Mouse (Mus musculus) cortical plate, adult 2 months (tissue): Measurements from ENCODE around the gene Prkce. TPM values are rescaled to one million over a fixed set of nuclear protein-coding genes. Genes with fewer than 3 reads are reported as not detected.

ENCODE experiments used
- H3K27ac ChIP-seq: fragments of 200-500 bp; 2 replicates; pipeline ENCODE4 v1.5.1; 2012; ENCODE audit warnings: low read length, control low read depth, inconsistent platforms; ENCODE audit not compliant: insufficient read depth
- H3K4me1 ChIP-seq: fragments of 200-500 bp; 2 replicates; pipeline ENCODE4 v1.6.1; 2011; ENCODE audit warnings: low read length; ENCODE audit not compliant: control insufficient read depth, insufficient read depth
- H3K4me3 ChIP-seq: fragments of 200-500 bp; 2 replicates; pipeline ENCODE4 v1.5.1; 2011; ENCODE audit warnings: mild to moderate bottlenecking, low read length, control low read depth; ENCODE audit not compliant: insufficient read depth
- CTCF ChIP-seq: fragments of 200-500 bp; IDR thresholded peaks from 2 replicates; pipeline ENCODE4 v1.5.1; 2011; ENCODE audit warnings: mild to moderate bottlenecking, control low read depth, low read length; ENCODE audit not compliant: insufficient read depth; ENCODE audit errors: extremely low read depth
- POLR2A ChIP-seq: fragments of 200-500 bp; IDR thresholded peaks from 2 replicates; pipeline ENCODE4 v1.6.1; 2011; ENCODE audit warnings: mild to moderate bottlenecking, low read length, control low read depth; ENCODE audit not compliant: insufficient read depth; ENCODE audit errors: extremely low read depth
- polyA plus RNA-seq: library from polyadenylated mRNA; depleted of rRNA; stranded (reverse); fragments of >200 nt; gene quantifications from 2 replicates; pipeline ENCODE4 v1.2.3, GENCODE M21; 2012

Prkce gene
- polyA plus RNA-seq, 1 experiment = 83.7 TPM

DNA sequence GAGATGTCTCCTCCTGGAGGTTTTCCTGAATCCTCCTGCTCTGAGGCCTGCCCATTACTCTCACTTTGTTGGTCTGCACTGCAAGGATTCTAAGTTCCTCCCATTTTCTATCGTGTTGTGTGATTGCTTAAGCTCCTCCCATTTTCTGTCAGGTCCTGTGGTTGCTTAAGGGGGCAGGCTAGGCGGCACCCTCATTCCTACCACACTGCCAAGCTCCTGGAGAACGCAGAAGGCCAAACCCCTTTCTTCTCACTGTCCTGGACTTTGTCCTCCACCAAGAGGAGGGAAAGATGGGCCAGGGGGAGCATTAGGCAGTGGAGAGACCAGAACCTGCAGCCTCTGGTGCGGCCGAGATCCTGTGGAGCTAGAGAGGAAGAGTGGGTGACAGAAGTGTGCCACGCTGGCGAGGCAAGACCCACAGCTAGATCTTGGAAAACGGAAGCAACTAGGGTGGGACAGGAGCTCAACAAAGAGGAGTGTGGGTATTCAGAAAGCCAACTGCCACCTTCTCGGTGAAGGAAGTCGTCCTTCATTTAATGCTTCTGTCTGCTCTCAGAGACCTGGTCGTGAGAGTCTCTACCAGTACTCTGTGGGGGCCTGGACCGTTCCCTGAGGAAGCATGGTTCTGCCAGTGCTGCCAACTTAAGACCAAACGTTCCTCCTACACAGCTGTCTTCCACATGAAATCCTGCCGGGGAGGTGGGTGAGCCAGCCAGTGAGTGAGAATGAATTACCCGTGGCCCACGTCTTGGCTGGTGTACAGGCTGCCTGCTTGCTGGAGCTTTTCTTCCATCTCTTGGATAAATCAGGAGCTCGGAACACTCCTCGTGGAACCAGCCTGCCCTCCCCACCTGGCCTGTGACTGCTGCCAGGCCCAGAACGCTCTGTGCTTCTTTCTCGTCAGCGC, 82.2 kb downstream of the Prkce start:
- Histone ChIP-seq H3K4me3 (no peak overlapping the region), H3K27ac (peak overlapping the region; percentile 55; the same call in 1 of the 2 replicates), H3K4me1 (peaks cover 12% of the 10 kb centered on the region)
- TF ChIP-seq POLR2A = no peak
- TF ChIP-seq CTCF = no peak

DNA sequence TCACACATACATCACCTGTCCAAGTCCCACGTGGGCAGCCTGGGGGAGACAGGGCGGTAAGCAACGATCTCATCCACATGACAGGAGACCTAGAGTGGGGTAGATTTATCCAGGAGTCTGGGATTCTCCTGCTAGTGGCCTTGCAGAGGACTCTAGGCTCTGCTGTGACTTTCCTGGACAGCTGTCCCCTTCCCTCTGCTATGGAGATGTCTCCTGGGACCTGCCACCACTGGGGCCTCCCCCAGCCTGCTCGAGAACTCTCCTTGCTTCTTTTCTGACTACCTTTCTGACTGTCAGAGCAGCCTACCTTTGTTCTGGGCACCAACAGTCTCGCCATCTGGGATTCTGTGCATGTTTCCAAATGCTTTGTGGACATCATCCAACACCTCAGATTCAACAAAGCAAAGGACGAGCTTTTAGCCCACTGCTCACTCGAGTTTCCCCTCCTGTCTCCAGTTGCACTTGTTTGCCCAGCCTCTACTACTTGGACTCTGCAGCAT, 82.9 kb downstream of the Prkce start:
- Histone ChIP-seq H3K4me1 (peaks cover 12% of the 10 kb centered on the region), H3K4me3 (no peak overlapping the region), H3K27ac (peak overlapping the region; percentile 55)
- TF ChIP-seq POLR2A (no peak), CTCF (no peak)

DNA sequence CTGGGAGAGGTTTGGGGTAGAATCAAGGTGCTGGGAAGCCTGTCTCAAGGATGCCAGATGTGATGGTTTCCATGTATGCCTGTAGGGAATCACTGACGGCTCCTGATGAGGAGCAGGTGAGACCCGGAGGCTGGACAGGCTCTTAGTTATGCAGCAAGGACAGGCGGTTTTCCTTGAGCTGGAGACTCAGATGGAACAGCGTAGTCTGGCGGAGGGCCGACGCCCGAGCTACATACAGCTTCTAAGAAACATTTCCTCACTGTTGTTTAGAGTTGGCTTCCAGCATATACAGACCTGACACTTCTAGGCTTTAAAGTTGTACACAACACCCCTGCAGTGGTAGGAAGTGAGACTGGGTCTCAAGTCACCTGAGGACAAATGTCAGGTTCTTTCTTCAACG, 86.3 kb downstream of the Prkce start:
- H3K27ac ChIP-seq = no peak overlapping the region
- no peak for TF ChIP-seq CTCF
- TF ChIP-seq POLR2A = no peak
- H3K4me3 ChIP-seq = no peak overlapping the region
- peaks cover 10% of the 10 kb centered on the region for H3K4me1 ChIP-seq

DNA sequence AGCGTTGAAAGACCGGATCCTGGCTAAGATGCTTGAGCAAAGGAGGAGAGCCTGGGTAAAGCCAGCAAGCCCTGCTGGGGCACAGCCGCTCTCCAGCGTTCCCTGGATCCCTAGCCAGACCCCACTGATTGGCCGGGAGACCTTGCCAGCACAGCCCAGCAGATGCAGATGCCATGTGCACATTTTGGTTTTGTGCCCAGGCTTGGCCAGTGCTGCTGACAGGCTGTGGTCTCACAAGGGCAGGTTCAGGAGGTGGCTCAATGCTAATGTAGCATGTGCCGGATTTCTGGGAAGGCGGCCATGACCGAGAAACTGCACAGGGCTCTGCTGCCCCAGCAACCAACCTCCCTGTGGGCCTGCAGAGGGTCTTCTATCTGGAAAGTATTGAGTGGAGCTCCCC, 86.7 kb downstream of the Prkce start:
- Histone ChIP-seq H3K27ac (no peak overlapping the region), H3K4me3 (no peak overlapping the region), H3K4me1 (peaks cover 10% of the 10 kb centered on the region)
- TF ChIP-seq POLR2A (no peak), CTCF (no peak)

DNA sequence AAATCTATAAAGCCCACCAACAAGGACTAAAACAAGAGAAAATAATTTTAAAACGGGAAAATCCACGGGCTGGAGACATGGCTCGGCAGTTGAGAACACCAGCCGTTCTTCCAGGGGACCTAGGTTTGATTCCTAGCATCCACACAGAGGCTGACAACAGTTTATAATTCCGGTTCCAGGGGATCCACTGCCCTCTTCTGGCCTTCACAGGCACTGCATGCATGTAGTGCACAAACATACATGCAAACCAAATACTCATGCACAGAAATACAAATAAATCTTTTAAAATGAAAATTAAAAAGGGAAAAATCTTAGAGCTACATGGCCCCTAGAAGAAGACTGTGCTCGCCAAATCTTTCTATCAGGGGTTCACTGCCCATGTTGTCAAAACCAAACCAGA, 87.4 kb downstream of the Prkce start:
- H3K27ac ChIP-seq = no peak overlapping the region
- TF ChIP-seq POLR2A = no peak
- peak; percentile 20; the same call in 1 of the 2 replicates for TF ChIP-seq CTCF

DNA sequence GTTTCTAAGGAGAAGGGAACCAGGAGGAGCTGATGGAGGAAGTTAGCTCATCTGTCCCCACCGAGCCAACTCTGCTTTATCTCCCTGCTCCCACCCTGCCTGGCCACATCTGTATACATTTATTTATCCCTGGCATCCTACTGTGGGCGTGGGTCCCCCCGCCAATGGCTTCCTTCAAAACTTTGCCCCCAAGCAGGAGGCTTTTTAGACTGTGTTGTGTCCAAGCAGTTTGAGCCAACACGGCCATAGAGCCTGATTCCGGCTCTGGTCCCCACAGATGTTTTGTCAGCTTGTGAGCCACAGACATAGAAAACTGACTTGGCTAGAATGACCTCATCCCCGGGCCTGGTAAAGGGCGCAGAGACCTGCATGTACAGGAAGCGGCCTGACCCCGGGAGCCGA, 89.1 kb downstream of the Prkce start:
- no peak for TF ChIP-seq CTCF
- TF ChIP-seq POLR2A = no peak
- H3K4me3 ChIP-seq = no peak overlapping the region
- H3K27ac ChIP-seq = no peak overlapping the region
- H3K4me1 ChIP-seq = 0 out of 2 replicates have a peak, but pooled peaks cover 7% of the 10 kb centered on the region

More for the DNA sequence above, 87.4 kb downstream of the Prkce start:
- peaks cover 5% of the 10 kb centered on the region; the same call in 1 of the 2 replicates for H3K4me1 ChIP-seq
- no peak overlapping the region for H3K4me3 ChIP-seq

DNA sequence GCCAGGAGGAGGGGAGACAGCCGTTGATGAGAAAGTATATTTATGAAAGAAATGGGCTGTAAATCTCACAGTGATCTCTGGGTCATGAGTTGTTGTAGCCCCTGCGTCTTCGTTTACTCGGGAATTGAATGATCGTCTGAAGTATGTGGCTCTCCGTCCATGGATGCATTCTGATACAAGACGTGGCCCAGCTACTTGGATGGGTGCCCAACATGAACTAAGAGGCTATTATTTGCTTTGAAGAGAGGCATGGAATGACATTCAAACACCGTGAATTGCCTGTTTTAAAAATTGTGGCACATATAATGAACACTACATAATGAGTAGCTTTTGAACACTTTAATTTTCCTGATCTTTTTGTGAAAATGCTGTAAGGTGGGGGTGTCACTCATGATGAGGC, 93.5 kb downstream of the Prkce start:
- peaks cover 13% of the 10 kb centered on the region; the same call in 1 of the 2 replicates for H3K4me1 ChIP-seq
- no peak overlapping the region for H3K27ac ChIP-seq
- H3K4me3 ChIP-seq = no peak overlapping the region
- TF ChIP-seq POLR2A = no peak
- TF ChIP-seq CTCF = no peak

DNA sequence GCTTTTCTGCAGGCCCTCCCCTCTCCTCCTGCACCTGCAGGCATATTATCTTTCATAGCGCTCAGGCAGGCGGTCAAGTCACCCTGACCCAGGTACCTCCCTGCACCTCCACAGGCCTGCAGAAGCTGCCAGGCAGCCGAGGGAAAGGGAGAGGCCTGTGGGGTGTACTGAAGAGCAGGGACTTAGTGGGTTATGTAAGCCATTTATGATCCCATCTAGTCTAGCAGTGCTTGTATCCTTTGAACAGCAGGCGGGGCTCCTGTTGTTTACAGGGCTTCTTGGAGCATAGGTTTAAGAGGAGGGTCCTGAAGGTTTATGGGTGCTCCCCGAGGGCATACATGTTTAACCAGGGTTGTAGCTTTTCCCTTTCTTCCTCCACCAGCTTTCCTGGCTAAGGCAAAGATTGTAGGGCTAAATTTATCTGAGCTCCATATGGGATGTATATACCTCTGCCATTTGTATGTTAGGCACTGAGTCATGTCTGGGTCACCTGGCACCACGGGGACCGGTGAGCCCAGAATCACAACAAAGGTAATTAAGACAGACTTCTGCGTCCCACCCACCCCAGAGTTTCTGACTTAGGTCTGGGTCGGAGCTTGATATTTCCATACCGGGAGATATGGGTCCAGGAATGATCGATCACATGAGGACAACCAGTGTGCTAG, 96.5 kb downstream of the Prkce start:
- Histone ChIP-seq H3K4me3 (no peak overlapping the region), H3K27ac (no peak overlapping the region), H3K4me1 (peaks cover 15% of the 10 kb centered on the region)
- TF ChIP-seq CTCF (no peak), POLR2A (no peak)

DNA sequence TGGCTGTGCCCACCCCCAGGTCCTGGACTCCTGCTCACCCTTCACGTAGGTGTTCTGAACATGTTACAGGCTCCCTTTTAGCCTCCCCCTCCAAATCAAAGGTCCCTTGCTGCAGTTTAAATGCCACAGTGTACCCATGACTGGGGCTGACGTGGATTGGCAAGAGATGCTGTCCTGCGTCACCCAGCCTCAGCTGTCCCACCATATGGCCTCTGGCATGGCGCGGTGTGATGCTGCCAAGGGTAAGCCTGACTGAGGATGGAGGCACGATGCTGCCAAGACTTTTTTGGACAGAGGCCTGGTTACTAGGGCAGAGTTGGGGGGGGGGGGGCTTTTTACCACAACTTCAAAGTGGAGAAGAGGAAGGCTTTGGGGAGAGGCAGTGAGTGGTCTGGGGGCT, 98.5 kb downstream of the Prkce start:
- peaks cover 15% of the 10 kb centered on the region for H3K4me1 ChIP-seq
- TF ChIP-seq POLR2A (no peak), CTCF (no peak)
- H3K4me3 ChIP-seq = no peak overlapping the region
- no peak overlapping the region for H3K27ac ChIP-seq

DNA sequence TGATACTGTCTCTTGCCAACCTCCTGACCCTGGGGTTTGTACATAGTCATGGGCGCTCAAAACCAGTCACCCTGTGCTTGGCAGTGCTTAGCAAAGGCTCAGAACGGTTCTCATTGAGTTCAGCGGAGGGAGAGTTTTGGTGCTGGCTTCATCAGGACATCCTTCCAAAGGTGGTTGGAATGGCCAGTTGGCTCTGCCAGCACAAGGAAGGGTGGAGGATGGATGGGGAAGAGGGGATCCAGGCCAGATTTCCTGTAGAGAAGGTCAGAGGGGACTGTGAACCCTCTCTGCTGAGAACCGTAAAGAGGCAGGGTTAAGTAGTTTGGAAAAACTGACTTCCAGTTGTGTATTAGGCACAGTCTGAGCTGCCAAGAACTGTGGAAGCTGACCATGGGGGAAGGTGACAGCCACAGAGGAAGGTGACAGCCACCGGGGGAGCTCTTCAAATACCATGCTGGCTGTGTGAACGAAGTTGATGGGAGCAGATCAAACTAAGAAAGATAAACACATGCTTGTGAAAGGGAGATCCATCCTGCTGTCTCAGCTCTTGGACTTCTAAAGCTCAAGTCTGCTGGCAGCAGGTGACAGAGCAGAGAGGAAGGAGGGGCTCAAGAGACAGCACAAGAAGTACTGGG, 99.7 kb downstream of the Prkce start:
- Histone ChIP-seq H3K4me1 (peaks cover 12% of the 10 kb centered on the region), H3K27ac (no peak overlapping the region), H3K4me3 (no peak overlapping the region)
- TF ChIP-seq POLR2A = no peak
- no peak for TF ChIP-seq CTCF
